Mouse (Mus musculus) layer of hippocampus, adult 8-10 months (tissue): ENCODE measurements at regions not wholly inside any gene's neighbourhood (a gene's known extent, or its start where the extent isn't known, plus 50 kb on each side); places are given as distances from the start of the nearest gene placed in this dataset.
"Not testable (repeated sequence)": the region's sequence is repeated elsewhere in the genome, so short reads cannot be mapped to it uniquely, and the experiment has no call there.

Experiments used
- DNase-seq, 2 experiments: peaks; one replicate each; pipeline ENCODE4 v3.0.0; 2022; ENCODE audit warnings: low spot score in 2 of 2

DNA sequence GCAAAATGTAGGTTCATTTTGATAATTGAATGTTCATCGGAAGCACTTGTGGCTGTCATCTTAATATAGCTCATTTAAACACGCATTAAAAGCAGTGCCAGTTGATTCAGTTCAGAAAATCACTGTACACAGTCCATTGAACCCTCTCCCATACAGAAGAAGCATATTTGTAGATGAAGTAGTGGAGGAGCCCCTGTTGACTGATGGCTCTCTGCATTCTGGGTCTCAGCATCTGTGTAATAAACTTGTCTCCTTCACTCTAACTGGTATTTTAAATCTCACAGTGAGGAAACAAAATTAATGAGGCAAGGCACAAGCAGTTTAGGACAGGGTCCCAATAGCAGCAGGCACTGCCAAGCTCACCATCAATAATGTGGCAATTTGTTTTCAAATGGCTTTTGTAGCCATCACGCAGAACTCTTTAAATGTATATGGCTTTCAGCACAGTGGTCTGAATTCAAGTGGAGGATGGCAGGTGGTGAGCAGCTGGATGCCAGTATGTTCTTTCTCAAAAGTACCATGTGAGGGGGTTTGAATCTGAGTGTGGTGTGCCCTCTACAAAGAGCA is 302.8 kb upstream of the Sdr16c6 start:
- DNase-seq = no peak

GRCm38 (mm10) chr4:4335216-4335615 is 257.9 kb upstream of the Sdr16c6 start:
- DNase-seq = no peak

DNA sequence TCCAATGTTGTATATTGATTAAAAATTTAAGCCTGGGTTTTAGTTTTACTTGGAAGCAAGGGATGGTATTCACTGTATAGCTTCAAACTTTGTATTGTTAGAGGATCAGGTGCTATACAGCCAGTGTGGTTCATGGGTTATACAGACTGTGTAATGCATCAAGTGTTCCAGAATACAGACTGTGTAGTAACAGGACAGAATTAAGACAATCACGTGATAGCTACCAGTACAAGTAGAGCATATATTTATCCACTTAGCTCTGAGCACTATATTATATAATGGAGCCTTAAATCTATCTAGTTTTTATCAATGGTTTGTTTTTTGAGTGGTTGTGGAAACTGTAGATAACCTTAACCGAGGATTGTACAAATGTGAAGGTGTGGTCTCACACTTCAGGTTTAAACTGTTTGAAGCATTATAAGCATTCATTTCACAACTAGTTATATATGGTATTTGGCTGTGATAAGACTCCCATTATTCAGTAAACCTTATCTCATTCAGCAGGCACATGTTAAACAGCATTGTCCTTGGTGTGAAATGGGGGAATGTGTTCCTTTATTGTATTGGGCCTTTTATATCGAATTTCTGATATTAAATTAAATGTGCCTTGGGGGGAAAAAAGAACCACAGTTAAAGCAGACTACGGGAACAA is 256.3 kb upstream of the Sdr16c6 start:
- DNase-seq = no peak

GRCm38 (mm10) chr4:4331105-4331504 is 253.8 kb upstream of the Sdr16c6 start:
- no peak for DNase-seq

GRCm38 (mm10) chr4:4315651-4316411 is 238.5 kb upstream of the Sdr16c6 start:
- DNase-seq = no peak

DNA sequence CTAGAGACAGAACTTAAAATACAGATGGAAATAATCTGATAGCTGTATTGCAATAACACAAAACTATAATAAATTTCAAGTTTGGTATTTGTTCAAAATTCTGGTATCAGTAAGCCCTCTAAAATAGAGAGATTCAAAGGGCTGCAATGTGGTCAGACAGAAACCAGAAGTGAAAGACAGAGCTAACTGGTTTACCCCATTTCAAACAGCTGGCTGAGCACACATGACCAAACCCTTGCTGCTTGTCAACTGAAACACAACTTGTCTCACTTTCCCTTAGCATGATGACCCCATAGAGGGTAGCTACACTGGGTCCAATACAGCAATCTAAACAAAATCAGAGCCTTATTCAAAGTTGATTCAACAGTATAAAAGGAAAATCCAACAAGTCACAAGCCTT is 234.2 kb upstream of the Sdr16c6 start:
- no peak for DNase-seq

DNA sequence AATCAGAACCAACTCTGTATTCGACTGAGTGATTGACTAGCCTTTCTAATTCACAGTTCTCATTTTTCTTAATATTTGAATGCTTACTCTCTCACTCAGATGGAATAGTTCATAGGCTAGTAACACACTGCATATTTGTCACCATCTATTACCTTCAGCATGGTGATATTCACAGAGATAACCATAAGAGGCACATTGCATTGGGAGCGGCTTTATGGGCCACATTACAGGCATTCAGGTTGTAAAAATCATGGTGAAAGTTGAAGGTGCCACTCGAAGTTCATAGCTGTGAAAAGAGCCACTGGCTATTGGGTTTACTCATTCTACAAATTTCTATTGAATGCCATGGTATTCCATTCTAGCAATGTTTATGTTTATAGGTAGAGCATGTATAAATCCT is 229.6 kb upstream of the Sdr16c6 start:
- no peak for DNase-seq

GRCm38 (mm10) chr4:4305740-4306249 is 228.5 kb upstream of the Sdr16c6 start:
- DNase-seq = no peak

GRCm38 (mm10) chr4:4304666-4305065 is 227.3 kb upstream of the Sdr16c6 start:
- no peak for DNase-seq

DNA sequence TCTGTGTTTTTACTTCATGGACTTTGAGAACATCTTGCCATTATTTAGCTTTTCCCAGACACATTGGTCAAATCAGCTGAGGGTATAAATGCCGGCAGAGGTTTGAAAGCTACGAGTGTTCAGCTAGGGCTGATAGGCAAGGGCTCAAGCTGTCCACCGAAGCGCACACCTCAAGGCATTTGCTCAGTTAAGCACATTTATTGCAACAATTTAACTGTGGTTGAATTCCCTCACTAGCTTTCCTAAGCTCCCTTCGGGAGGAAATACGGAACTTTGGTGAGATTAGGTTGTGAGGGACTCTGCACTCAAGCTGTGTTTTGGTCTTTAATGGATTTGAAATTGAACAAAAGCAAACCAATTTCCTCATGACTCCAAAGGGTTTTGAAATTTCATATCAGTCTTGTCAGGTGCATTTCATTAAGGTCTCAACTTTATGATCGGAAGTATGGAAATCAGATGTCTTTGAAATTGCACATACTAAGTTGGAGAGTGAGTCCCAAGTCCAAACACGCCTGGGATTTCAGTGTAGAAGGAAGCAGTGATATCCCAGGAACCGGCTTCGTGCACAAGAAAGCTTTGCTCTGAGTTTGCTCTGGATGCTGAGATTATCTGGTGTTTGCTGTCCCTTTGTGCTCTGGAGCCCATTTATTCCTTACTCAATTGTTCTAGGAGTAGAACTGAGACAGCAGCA is 223.0 kb upstream of the Sdr16c6 start:
- DNase-seq = no peak

DNA sequence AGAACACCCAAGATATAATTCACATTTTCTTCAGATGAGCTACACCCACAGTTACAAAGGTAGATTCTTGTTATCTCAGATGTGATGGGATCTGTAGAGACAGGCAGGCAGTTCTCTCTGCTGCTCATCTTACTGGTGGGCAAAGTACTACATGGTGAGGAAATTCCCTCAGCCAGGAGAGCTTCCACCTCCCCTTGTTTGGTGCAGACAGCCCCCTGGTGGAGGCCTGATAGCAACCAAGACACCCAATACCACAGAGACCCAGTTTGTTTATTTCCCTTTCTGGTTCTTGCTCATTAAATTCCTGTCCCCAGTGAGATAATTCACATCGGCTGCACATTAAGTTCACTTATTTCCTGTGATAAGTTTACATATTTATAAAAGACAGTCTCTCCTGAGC is 222.3 kb upstream of the Sdr16c6 start:
- no peak for DNase-seq

DNA sequence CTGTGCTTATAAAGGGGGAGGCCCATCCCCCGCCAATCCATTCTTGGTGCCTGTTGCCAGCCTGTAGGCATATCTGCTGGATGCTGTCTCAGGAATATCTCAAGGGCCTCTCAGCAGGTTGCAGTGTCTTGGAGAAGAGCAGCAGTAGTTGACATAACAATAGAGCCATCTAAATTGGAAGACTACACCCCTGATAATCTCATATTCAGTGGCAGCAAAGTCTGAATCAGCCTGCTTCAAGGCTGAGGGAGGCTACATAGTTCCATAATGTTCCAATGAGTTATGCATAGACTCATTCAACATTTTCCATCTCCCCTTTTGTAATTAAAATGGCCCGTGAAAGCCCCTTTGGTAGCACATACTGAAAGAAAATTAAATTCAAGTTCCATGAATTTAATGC is 172.3 kb upstream of the Sdr16c6 start:
- no peak for DNase-seq

GRCm38 (mm10) chr4:4247669-4248068 is 170.3 kb upstream of the Sdr16c6 start:
- DNase-seq = no peak

- DNase-seq = not testable (repeated sequence)
Observed at GRCm38 (mm10) chr4:4242306-4242980, 165.1 kb upstream of the Sdr16c6 start.

DNA sequence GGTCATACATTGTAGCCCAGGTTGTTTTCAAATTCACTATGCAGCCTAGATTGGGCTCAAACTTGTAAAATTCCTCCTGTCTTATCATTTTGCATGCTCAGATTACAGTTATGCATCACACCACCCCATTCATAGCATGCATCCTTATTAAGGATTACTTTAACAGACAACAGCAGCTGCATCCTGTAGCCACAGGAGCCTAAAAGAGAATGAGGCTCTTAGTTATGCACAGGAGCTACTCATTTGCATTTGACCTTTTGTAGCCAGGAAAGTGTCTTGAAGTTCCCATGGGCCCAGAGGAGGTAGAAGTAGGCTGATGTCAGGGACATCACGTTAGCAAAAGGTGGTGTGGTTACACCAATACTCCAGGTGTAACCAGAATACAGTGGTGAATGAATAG is 148.9 kb upstream of the Sdr16c6 start:
- DNase-seq = no peak

DNA sequence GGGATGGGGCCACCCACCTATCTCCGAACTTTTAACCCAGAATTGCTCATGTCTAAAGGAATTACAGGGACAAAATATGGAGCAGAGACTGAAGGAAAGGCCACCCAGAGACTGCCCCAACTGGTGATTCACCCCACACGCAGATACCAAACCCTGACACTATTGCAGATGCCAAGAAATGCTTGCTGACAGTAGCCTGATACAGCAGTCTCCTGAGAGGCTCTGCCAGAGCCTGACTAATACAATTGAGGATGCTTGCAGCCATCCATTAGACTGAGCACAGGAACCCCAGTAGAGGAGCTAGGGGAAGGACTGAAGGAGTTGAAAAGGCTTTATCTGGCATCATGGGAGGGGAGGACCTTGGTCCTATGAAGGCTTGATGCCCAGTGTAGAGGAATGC is 142.4 kb upstream of the Sdr16c6 start:
- DNase-seq = no peak

- no peak for DNase-seq
Observed at GRCm38 (mm10) chr4:4211892-4212291, 134.6 kb upstream of the Sdr16c6 start.

GRCm38 (mm10) chr4:4205158-4205557 is 127.8 kb upstream of the Sdr16c6 start:
- no peak for DNase-seq

DNA sequence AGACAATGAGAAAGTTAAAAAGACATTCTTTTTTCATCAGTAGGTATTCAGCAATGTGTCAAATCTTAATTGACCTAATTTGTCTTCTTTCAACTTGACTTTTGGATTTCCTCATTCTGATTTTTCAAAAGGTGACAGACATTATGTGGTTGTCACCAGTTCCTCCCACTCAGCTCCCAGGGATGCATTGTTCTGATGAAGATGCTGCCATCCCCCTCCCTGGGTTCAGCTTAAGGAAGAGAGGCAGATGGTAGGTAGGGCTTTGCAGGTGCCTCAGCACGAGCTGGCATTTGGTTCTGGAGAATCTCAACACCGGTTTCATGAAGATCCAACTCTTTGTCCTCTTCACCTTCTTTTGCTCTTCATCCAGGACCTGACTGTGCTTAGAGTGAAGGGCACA is 122.0 kb upstream of the Sdr16c6 start:
- DNase-seq = no peak

GRCm38 (mm10) chr4:4195834-4196233 is 118.5 kb upstream of the Sdr16c6 start:
- DNase-seq = no peak

DNA sequence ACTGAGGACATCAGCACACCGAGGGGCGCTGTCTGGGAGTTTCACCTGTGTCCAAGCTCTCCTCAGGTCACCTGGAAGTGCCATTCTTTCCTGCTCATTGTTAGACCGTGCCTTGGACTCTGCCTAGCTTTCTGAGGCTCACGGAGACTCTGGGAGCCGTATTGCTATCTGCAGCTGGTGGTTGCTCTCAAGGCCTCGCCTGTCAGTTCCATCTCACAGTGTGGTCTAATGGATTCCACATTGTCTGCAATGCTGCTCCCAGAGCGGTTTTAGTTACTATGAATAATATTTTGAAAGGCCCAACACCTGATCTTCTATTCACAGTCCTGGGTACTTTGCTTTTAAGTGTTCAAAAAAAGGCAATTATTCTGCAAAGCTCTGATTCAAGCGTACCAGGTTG is 117.9 kb upstream of the Sdr16c6 start:
- no peak for DNase-seq
